Mouse (Mus musculus) heart, embryonic 11.5 days (tissue): ENCODE measurements at regions not wholly inside any gene's neighbourhood (a gene's known extent, or its start where the extent isn't known, plus 50 kb on each side); places are given as distances from the start of the nearest gene placed in this dataset.

Experiments
- ATAC-seq: fragments of 200-750 bp; cut with Nextera tagmentation; replicated peaks from 2 replicates; pipeline ENCODE4 v1.8.0; 2017; ENCODE audit warnings: moderate library complexity; ENCODE audit not compliant: insufficient number of reproducible peaks, low FRiP score, low TSS enrichment
- H3K27ac ChIP-seq: fragments of 300-500 bp; sonication (generic); 2 replicates; pipeline ENCODE4 v1.5.1; 2014; ENCODE audit warnings: mild to moderate bottlenecking, low read depth, low read length
- H3K27me3 ChIP-seq: fragments of 300-500 bp; sonication (generic); 2 replicates; pipeline ENCODE4 v1.6.1; 2014; ENCODE audit warnings: mild to moderate bottlenecking, low read length, mixed read lengths; ENCODE audit not compliant: control insufficient read depth, insufficient read depth
- H3K36me3 ChIP-seq: fragments of 300-500 bp; sonication (generic); 2 replicates; pipeline ENCODE4 v1.6.1; 2014; ENCODE audit warnings: mild to moderate bottlenecking, low read length, moderate library complexity, mixed read lengths; ENCODE audit not compliant: control insufficient read depth, insufficient read depth
- H3K4me1 ChIP-seq: fragments of 300-500 bp; sonication (generic); 2 replicates; pipeline ENCODE4 v1.6.1; 2014; ENCODE audit warnings: low read length; ENCODE audit not compliant: control insufficient read depth, insufficient read depth
- H3K4me2 ChIP-seq: fragments of 300-500 bp; sonication (generic); 2 replicates; pipeline ENCODE4 v1.6.1; 2014; ENCODE audit warnings: mild to moderate bottlenecking, moderate library complexity
- H3K4me3 ChIP-seq: fragments of 300-500 bp; sonication (generic); 2 replicates; pipeline ENCODE4 v1.5.1; 2014; ENCODE audit warnings: low read depth, low read length
- H3K9ac ChIP-seq: fragments of 300-500 bp; sonication (generic); 2 replicates; pipeline ENCODE4 v1.6.1; 2014; ENCODE audit warnings: mild to moderate bottlenecking, low read depth, low read length, moderate library complexity
- H3K9me3 ChIP-seq: fragments of 300-500 bp; sonication (generic); replicated peaks from 2 replicates; pipeline ENCODE4 v1.6.1; 2016; ENCODE audit warnings: low read length; ENCODE audit not compliant: control insufficient read depth
- WGBS: fragments of 180-500 bp; shearing (Covaris S2); extraction: QIAGEN DNeasy Blood & Tissue Kit; methylation state at CpG from one replicate; pipeline ENCODE4 v1.1.7; 2014; ENCODE audit not compliant: insufficient replicate concordance; 5-methylcytosine and 5-hydroxymethylcytosine counted together

- no peaks in the 10 kb centered on the region for H3K36me3 ChIP-seq
- H3K4me2 ChIP-seq, result no peak overlapping the region
- no peaks in the 10 kb centered on the region for H3K4me1 ChIP-seq
- H3K4me3 ChIP-seq, result no peak overlapping the region
- H3K27ac ChIP-seq, result no peak overlapping the region
- WGBS, result 53% methylated on average over 3 of the region's 3 CpGs
- H3K27me3 ChIP-seq, result no peaks in the 10 kb centered on the region
- no peaks in the 10 kb centered on the region for H3K9me3 ChIP-seq
- no peak overlapping the region for H3K9ac ChIP-seq
- ATAC-seq, result no peak
Measured at GRCm38 (mm10) chr5:15773839-15774238, 59.8 kb upstream of the Speer4c start.

- Histone ChIP-seq H3K27ac (no peak overlapping the region), H3K4me2 (no peak overlapping the region), H3K9me3 (no peaks in the 10 kb centered on the region), H3K36me3 (no peaks in the 10 kb centered on the region), H3K9ac (no peak overlapping the region), H3K27me3 (no peaks in the 10 kb centered on the region), H3K4me3 (no peak overlapping the region), H3K4me1 (no peaks in the 10 kb centered on the region)
- WGBS, result 32% methylated on average over 3 of the region's 3 CpGs
- ATAC-seq, result no peak
Measured at GRCm38 (mm10) chr5:15774567-15774966, 60.5 kb upstream of the Speer4c start.

- Histone ChIP-seq H3K27me3 (no peaks in the 10 kb centered on the region), H3K27ac (no peak overlapping the region), H3K4me2 (no peak overlapping the region), H3K9ac (no peak overlapping the region), H3K4me3 (no peak overlapping the region), H3K9me3 (no peaks in the 10 kb centered on the region), H3K36me3 (no peaks in the 10 kb centered on the region), H3K4me1 (no peaks in the 10 kb centered on the region)
- WGBS, result 73% methylated on average over 3 of the region's 3 CpGs
- no peak for ATAC-seq
Measured at GRCm38 (mm10) chr5:15776106-15776505, 62.0 kb upstream of the Speer4c start.

GRCm38 (mm10) chr5:15803583-15803982 lies 89.5 kb upstream of the Speer4c start:
- H3K9me3 ChIP-seq, result no peaks in the 10 kb centered on the region
- no peaks in the 10 kb centered on the region for H3K27me3 ChIP-seq
- WGBS, result 80% methylated on average over 5 of the region's 5 CpGs
- H3K27ac ChIP-seq, result no peak overlapping the region
- no peaks in the 10 kb centered on the region for H3K36me3 ChIP-seq
- H3K4me2 ChIP-seq, result no peak overlapping the region
- no peak overlapping the region for H3K9ac ChIP-seq
- ATAC-seq, result no peak
- no peak overlapping the region for H3K4me3 ChIP-seq
- H3K4me1 ChIP-seq, result no peaks in the 10 kb centered on the region

- 70% methylated on average over 3 of the region's 3 CpGs for WGBS
- no peak overlapping the region for H3K9ac ChIP-seq
- no peak for ATAC-seq
Measured at GRCm38 (mm10) chr5:15816864-15817263, 102.8 kb upstream of the Speer4c start.

GRCm38 (mm10) chr5:15817366-15817765 lies 103.3 kb upstream of the Speer4c start:
- ATAC-seq, result no peak
- no peaks in the 10 kb centered on the region for H3K4me1 ChIP-seq
- no peak overlapping the region for H3K27ac ChIP-seq
- H3K4me3 ChIP-seq, result no peak overlapping the region
- no peak overlapping the region for H3K4me2 ChIP-seq
- no peak overlapping the region for H3K9ac ChIP-seq
- H3K36me3 ChIP-seq, result no peaks in the 10 kb centered on the region
- no peaks in the 10 kb centered on the region for H3K27me3 ChIP-seq
- no peaks in the 10 kb centered on the region for H3K9me3 ChIP-seq
- WGBS, result 57% methylated on average over 3 of the region's 3 CpGs

More at GRCm38 (mm10) chr5:15816864-15817263, 102.8 kb upstream of the Speer4c start:
- H3K4me1 ChIP-seq, result no peaks in the 10 kb centered on the region
- no peak overlapping the region for H3K4me2 ChIP-seq
- no peaks in the 10 kb centered on the region for H3K9me3 ChIP-seq
- no peaks in the 10 kb centered on the region for H3K36me3 ChIP-seq
- no peak overlapping the region for H3K4me3 ChIP-seq
- no peaks in the 10 kb centered on the region for H3K27me3 ChIP-seq
- H3K27ac ChIP-seq, result no peak overlapping the region

GRCm38 (mm10) chr5:15822989-15823388 lies 108.9 kb upstream of the Speer4c start:
- H3K4me1 ChIP-seq, result no peaks in the 10 kb centered on the region
- no peaks in the 10 kb centered on the region for H3K9me3 ChIP-seq
- 85% methylated on average over 3 of the region's 3 CpGs for WGBS
- H3K9ac ChIP-seq, result no peak overlapping the region
- H3K36me3 ChIP-seq, result no peaks in the 10 kb centered on the region
- no peak overlapping the region for H3K27ac ChIP-seq
- H3K4me2 ChIP-seq, result no peak overlapping the region
- ATAC-seq, result no peak
- H3K27me3 ChIP-seq, result no peaks in the 10 kb centered on the region
- no peak overlapping the region for H3K4me3 ChIP-seq

GRCm38 (mm10) chr5:15831527-15831926 lies 103.0 kb upstream of the Cacna2d1 start:
- Histone ChIP-seq H3K4me3 (no peak overlapping the region), H3K4me2 (no peak overlapping the region), H3K27ac (no peak overlapping the region), H3K4me1 (no peaks in the 10 kb centered on the region), H3K36me3 (no peaks in the 10 kb centered on the region), H3K9me3 (no peaks in the 10 kb centered on the region), H3K9ac (no peak overlapping the region), H3K27me3 (no peaks in the 10 kb centered on the region)
- ATAC-seq, result no peak
- WGBS, result 74% methylated on average over 1 of the region's 1 CpGs

GRCm38 (mm10) chr5:15832338-15832737 lies 102.2 kb upstream of the Cacna2d1 start:
- 83% methylated on average over 1 of the region's 1 CpGs for WGBS
- Histone ChIP-seq H3K27me3 (no peaks in the 10 kb centered on the region), H3K9ac (no peak overlapping the region), H3K4me2 (no peak overlapping the region), H3K36me3 (no peaks in the 10 kb centered on the region), H3K9me3 (no peaks in the 10 kb centered on the region), H3K4me3 (no peak overlapping the region), H3K27ac (no peak overlapping the region), H3K4me1 (no peaks in the 10 kb centered on the region)
- no peak for ATAC-seq
